Mouse (Mus musculus) liver, postnatal 0 days (tissue): ENCODE data around the gene Gkap1.

Experiments
- CTCF ChIP-seq: sonication (generic); IDR thresholded peaks from 2 replicates; pipeline ENCODE4 v1.5.1; 2016; ENCODE audit warnings: antibody characterized with exemption, low read depth
- EP300 ChIP-seq: IDR thresholded peaks from 2 replicates; pipeline ENCODE4 v1.6.1; 2016; ENCODE audit warnings: antibody characterized with exemption, low read depth, mild to moderate bottlenecking

DNA sequence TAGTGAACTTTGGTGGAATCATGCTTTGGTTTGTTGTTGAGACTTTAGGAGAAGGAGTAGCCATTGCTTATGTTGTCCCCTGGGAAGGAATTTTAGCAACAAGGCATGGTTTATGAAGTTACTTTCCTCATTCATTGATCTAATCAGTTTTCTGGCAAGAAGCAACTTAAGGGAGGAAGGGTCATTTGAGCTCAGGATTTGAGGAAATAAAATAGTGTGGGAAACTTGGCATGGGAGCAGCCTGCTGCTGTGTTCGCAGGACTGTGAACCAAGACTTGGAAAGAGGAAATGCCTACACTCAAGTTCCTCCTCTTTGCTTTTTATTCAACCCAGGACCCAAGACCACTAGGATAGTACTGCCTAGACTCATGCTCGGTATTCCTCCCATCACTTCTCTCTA is 58.0 kb downstream of the Gkap1 start:
- TF ChIP-seq CTCF (no peak), EP300 (no peak)
